Mouse (Mus musculus): Measurements from ENCODE around the gene Spc24. TPM values are rescaled to one million over a fixed set of nuclear protein-coding genes. Genes with fewer than 3 reads are reported as not detected.
"Not testable (repeated sequence)": the region's sequence is repeated elsewhere in the genome, so short reads cannot be mapped to it uniquely, and the experiment has no call there.

Gene Spc24
- polyA plus RNA-seq, 1 experiment, result 16.6 TPM

- Histone ChIP-seq H3K4me3 (ENCODE audit: insufficient read depth, low read length) (no peak overlapping the region), H3K4me1 (ENCODE audit: control insufficient read depth, insufficient read depth, low read length) (no peaks in the 10 kb centered on the region), H3K27ac (ENCODE audit: insufficient read depth, low read depth, low read length) (no peak overlapping the region)
- no peak for TF ChIP-seq POLR2A (IDR thresholded peaks at IDR 0.05; ENCODE audit: borderline replicate concordance, low read depth, low read length)
- TF ChIP-seq CTCF (IDR thresholded peaks at IDR 0.05; ENCODE audit: low read depth, low read length), result peak; percentile 41
These were observed 26.8 kb upstream of the Spc24 start for GRCm38 (mm10) chr9:21786906-21787305.

- not testable (repeated sequence) for H3K4me1 ChIP-seq (ENCODE audit: control insufficient read depth, insufficient read depth, low read length); H3K4me3 ChIP-seq (ENCODE audit: insufficient read depth, low read length); H3K27ac ChIP-seq (ENCODE audit: insufficient read depth, low read depth, low read length)
These were observed 26.2 kb upstream of the Spc24 start for GRCm38 (mm10) chr9:21786309-21786708.

- Histone ChIP-seq H3K27ac (ENCODE audit: insufficient read depth, low read depth, low read length) (no peak overlapping the region), H3K4me1 (ENCODE audit: control insufficient read depth, insufficient read depth, low read length) (no peaks in the 10 kb centered on the region), H3K4me3 (ENCODE audit: insufficient read depth, low read length) (no peak overlapping the region)
- TF ChIP-seq CTCF (IDR thresholded peaks at IDR 0.05; ENCODE audit: low read depth, low read length), result no peak
These were observed 24.6 kb upstream of the Spc24 start for GRCm38 (mm10) chr9:21784517-21785307.

GRCm38 (mm10) chr9:21781657-21782468 is 21.8 kb upstream of the Spc24 start:
- H3K4me1 ChIP-seq (ENCODE audit: control insufficient read depth, insufficient read depth, low read length), result no peaks in the 10 kb centered on the region
- H3K4me3 ChIP-seq (ENCODE audit: insufficient read depth, low read length), result no peak overlapping the region
- TF ChIP-seq CTCF (IDR thresholded peaks at IDR 0.05; ENCODE audit: low read depth, low read length), result no peak
- no peak for TF ChIP-seq POLR2A (IDR thresholded peaks at IDR 0.05; ENCODE audit: borderline replicate concordance, low read depth, low read length)
- H3K27ac ChIP-seq (ENCODE audit: insufficient read depth, low read depth, low read length), result no peak overlapping the region

- no peaks in the 10 kb centered on the region for H3K4me1 ChIP-seq (ENCODE audit: control insufficient read depth, insufficient read depth, low read length)
- no peak overlapping the region for H3K27ac ChIP-seq (ENCODE audit: insufficient read depth, low read depth, low read length)
- no peak overlapping the region for H3K4me3 ChIP-seq (ENCODE audit: insufficient read depth, low read length)
- TF ChIP-seq CTCF (IDR thresholded peaks at IDR 0.05; ENCODE audit: low read depth, low read length) (no peak), POLR2A (IDR thresholded peaks at IDR 0.05; ENCODE audit: borderline replicate concordance, low read depth, low read length) (no peak)
These were observed 17.6 kb upstream of the Spc24 start for GRCm38 (mm10) chr9:21777726-21778125.

GRCm38 (mm10) chr9:21774353-21774752 is 14.2 kb upstream of the Spc24 start:
- no peak for TF ChIP-seq CTCF (IDR thresholded peaks at IDR 0.05; ENCODE audit: low read depth, low read length)
- no peak for TF ChIP-seq POLR2A (IDR thresholded peaks at IDR 0.05; ENCODE audit: borderline replicate concordance, low read depth, low read length)
- no peaks in the 10 kb centered on the region for H3K4me1 ChIP-seq (ENCODE audit: control insufficient read depth, insufficient read depth, low read length)
- no peak overlapping the region for H3K27ac ChIP-seq (ENCODE audit: insufficient read depth, low read depth, low read length)
- no peak overlapping the region for H3K4me3 ChIP-seq (ENCODE audit: insufficient read depth, low read length)

- not testable (repeated sequence) for H3K27ac ChIP-seq (ENCODE audit: insufficient read depth, low read depth, low read length); H3K4me3 ChIP-seq (ENCODE audit: insufficient read depth, low read length); H3K4me1 ChIP-seq (ENCODE audit: control insufficient read depth, insufficient read depth, low read length)
These were observed 13.3 kb upstream of the Spc24 start for GRCm38 (mm10) chr9:21773396-21773795.

- H3K4me3 ChIP-seq (ENCODE audit: insufficient read depth, low read length), result no peak overlapping the region
These were observed 9.6 kb upstream of the Spc24 start for GRCm38 (mm10) chr9:21769558-21770183.

GRCm38 (mm10) chr9:21768511-21769411 is 8.7 kb upstream of the Spc24 start:
- TF ChIP-seq CTCF (IDR thresholded peaks at IDR 0.05; ENCODE audit: low read depth, low read length), result no peak
- TF ChIP-seq POLR2A (IDR thresholded peaks at IDR 0.05; ENCODE audit: borderline replicate concordance, low read depth, low read length), result no peak
- Histone ChIP-seq H3K4me3 (ENCODE audit: insufficient read depth, low read length) (no peak overlapping the region), H3K27ac (ENCODE audit: insufficient read depth, low read depth, low read length) (no peak overlapping the region), H3K4me1 (ENCODE audit: control insufficient read depth, insufficient read depth, low read length) (peaks cover 2% of the 10 kb centered on the region; the same call in 1 of the 2 replicates)

More at GRCm38 (mm10) chr9:21769558-21770183, 9.6 kb upstream of the Spc24 start:
- TF ChIP-seq CTCF (IDR thresholded peaks at IDR 0.05; ENCODE audit: low read depth, low read length), result no peak
- no peak for TF ChIP-seq POLR2A (IDR thresholded peaks at IDR 0.05; ENCODE audit: borderline replicate concordance, low read depth, low read length)
- Histone ChIP-seq H3K27ac (ENCODE audit: insufficient read depth, low read depth, low read length) (no peak overlapping the region), H3K4me1 (ENCODE audit: control insufficient read depth, insufficient read depth, low read length) (no peaks in the 10 kb centered on the region)

Measured in bone marrow macrophage, adult 2 months (primary cell).